Mouse (Mus musculus): Measurements from ENCODE around the gene Limch1. TPM values are rescaled to one million over a fixed set of nuclear protein-coding genes. Genes with fewer than 3 reads are reported as not detected.

Gene Limch1
- total RNA-seq, 2 experiments from 2014 or later = not detected

DNA sequence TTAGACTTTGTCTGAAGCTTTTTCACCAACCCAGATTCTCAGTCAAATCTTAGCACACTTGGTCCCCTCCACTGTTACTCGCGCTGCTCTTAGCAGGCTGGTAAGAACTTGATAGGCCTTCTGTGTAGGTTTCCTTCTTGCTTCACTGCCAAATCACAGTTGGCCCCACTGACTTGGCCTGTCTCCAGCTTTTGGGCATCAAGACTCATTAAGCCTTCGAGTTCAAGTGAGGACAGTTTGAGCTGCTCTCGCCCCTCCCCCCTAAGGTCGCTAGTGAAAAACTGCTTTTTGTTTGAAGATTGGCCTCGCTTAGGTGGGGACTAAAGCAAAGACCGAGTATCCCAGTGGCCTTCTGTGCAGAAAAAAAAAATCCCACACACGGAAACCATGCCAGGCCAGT, 120.4 kb downstream of the Limch1 start:
- no peak for ATAC-seq (replicated peaks; ENCODE audit: low FRiP score, poor library complexity, severe bottlenecking)

DNA sequence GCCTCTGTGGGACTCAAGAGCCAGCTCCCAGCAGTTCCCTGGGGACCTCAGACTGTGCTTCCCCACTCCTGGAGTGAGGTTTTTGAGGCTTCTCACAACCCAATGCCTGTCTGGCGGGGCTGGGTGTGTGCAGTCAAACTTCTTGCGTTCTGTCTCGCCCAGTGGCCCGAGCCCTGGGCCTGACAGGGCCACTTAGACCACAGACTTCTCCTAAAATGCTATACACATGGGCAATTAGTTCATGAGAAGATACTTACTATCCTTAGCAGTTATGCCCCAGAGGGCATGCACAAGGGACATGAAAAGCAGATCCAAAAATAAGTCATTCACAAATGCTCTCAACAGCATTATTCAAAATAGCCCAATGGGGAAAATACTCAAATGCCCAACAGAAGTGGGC, 123.9 kb downstream of the Limch1 start:
- no peak for ATAC-seq (replicated peaks; ENCODE audit: low FRiP score, poor library complexity, severe bottlenecking)

DNA sequence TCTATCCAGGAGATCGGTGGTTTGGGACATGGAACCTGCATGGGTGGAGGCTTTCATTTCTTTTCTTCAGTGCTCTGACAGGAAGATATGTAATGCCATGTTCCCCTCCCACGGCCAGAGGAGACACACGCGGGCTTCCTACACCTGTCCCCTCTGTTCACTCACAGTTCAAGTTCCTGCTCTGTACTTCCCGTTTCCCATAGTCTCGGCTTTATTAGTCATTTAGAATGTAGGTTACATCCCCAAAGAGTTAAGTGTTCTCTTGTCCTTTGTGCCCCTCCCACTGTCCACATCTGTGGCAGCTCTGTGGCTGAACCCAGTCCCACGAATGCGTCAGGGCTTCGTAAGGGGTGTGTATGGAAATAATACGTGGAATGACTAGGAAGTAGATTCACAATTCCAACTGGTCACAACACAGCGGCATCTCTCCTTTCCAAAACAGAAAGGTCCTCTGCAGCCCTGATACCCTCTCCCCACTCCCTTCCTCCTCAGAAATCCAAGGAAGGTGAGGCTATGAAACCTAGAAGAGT, 126.0 kb downstream of the Limch1 start:
- ATAC-seq (replicated peaks; ENCODE audit: low FRiP score, poor library complexity, severe bottlenecking) = no peak

DNA sequence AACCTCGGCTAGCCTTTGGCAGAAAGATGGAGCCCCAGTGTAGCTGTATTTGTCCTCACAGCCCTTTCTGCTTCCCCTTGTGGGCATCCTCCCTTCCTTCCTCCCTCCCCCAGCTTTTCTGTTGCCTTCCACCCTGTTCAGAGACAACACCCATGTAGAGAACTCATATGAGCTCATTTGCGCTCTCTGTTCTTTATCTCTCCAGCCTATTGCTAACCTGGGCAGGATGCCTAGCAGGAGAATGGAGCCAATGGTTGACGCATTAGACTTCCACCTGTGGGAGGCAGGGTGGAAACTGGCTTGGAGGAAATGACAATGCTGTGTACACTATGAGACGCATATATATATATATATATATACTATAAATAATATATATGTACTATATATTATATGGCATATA, 126.4 kb downstream of the Limch1 start:
- no peak for ATAC-seq (replicated peaks; ENCODE audit: low FRiP score, poor library complexity, severe bottlenecking)

DNA sequence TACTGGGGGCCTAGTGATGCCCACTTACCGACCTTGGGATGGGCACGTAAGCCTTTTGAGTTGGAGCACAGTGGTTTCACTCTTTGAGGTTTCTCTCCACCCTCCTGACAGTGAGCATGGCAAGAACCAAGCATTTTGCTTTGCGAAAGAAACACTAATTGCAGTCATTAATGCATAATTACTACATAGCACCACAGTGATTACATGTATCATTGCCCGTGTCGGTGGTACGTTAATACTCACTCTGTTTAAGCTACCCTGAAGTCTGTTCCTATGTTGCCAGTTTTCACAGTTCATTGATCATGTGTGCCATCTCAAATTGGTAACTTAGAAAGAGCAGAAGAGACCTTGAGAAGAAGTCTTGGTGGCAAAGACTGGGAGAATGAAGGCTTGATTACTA, 127.1 kb downstream of the Limch1 start:
- ATAC-seq (replicated peaks; ENCODE audit: low FRiP score, poor library complexity, severe bottlenecking) = no peak

DNA sequence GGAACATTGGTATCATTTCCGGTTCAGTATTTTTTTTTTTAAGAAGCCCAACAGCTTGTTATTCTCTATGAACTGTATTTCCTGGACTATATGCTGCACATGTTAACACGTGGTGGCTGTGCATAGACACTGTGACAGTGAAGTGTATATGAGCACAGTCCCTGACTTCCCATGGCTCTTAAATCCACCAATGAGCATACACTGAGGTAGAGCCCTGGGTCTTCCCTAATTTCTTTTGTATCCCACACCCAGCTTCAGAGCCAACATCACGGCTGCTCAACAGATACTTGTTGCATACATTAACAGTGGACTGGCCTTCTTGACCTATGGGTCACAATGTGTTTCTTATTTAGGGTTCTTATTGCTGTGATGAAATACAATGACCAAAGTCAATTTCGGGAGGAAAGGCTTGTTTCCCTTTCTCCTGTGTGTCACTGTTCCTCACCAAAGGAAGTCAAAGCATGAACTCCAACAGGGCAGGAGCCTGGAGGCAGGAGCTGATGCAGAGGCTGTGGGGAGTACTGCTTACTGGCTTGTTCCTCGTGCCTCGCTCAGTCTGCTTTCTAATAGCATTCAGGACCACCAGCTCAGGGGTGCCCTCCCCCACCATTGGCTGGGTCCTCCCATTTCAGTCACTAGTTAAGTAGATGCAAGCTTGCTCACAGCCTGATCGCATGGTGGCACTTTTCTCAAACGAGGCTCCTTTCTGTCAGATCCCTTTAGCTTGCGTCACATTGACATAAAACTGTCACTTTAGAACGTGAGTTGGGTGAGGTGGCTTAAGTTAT, 130.6 kb downstream of the Limch1 start:
- no peak for ATAC-seq (replicated peaks; ENCODE audit: low FRiP score, poor library complexity, severe bottlenecking)

DNA sequence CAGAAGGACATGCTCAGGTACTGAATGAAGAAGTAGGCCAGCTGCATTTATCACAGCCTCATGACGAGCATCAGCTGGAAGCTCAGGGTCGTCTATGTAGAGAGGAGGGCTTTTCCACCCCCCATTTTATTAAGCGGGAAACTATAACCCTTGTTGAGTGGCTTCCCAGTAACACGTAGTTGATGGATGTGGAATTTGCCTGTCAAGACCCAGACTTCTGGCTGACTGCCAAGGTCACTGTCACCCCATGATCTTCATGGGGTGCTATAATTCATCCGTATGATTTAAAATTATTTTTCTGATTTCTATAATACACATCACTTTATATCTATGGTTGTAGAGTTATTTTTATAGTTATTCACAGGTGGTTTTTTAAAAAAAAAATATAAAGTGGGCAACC, 131.4 kb downstream of the Limch1 start:
- no peak for ATAC-seq (replicated peaks; ENCODE audit: low FRiP score, poor library complexity, severe bottlenecking)

DNA sequence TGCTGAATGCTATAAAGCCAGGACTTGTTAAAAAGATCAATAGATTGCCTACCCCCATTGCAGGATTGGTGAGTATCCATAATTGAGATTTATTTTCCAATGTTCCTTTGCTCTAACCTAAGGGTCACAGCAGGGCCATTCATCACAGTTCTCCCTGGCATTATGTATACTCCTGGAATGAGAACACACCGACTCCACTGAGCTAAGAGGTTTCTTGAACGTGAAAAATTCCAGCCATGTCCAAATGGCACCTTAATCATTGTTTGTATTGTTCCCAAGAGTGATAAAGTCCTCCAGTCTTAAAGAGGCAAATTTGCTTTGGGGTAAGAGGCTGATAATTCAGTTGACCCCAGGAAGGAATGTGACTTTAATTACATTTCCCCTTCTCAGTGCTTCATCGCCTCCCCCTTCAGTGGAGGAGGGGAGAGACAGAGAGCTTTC, 136.3 kb downstream of the Limch1 start:
- ATAC-seq (replicated peaks; ENCODE audit: low FRiP score, poor library complexity, severe bottlenecking) = no peak

DNA sequence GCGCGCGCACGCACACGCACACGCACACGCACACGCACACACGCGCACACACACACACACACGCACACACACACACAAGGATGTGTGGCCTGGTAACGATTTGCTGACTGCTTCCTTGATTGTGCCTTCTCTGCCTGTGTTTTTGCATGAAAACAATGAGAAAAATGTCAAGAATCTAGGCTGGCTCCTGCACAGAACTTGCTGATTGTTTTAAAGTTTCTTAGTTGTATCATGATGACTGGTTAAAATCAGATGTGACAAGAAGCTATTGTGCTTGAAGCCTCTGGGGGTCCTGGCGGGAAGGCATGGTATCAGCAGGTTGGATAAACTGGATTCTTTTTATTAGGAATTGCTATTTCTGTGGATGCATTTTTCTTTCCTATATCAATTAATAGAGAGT, 137.1 kb downstream of the Limch1 start:
- no peak for ATAC-seq (replicated peaks; ENCODE audit: low FRiP score, poor library complexity, severe bottlenecking)

DNA sequence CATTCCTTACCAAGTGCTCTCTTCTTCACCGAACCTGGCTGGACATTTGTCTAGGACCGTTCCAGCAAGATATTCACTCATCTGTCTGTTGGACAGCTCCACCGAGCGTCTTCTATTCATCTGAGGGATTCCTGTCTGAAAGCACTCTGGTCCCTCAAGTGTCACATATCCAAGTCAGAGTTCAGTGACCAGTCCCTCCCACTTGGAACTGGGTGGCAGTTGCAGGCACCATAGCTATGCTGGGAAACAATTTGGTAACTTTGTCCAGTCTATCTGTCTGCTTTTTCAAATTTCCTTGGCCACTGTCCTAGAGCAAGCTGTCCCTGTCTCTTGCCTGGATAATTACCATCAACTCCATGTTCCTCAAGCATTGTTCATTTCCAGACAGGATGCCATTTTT, 138.9 kb downstream of the Limch1 start:
- ATAC-seq (replicated peaks; ENCODE audit: low FRiP score, poor library complexity, severe bottlenecking) = no peak

DNA sequence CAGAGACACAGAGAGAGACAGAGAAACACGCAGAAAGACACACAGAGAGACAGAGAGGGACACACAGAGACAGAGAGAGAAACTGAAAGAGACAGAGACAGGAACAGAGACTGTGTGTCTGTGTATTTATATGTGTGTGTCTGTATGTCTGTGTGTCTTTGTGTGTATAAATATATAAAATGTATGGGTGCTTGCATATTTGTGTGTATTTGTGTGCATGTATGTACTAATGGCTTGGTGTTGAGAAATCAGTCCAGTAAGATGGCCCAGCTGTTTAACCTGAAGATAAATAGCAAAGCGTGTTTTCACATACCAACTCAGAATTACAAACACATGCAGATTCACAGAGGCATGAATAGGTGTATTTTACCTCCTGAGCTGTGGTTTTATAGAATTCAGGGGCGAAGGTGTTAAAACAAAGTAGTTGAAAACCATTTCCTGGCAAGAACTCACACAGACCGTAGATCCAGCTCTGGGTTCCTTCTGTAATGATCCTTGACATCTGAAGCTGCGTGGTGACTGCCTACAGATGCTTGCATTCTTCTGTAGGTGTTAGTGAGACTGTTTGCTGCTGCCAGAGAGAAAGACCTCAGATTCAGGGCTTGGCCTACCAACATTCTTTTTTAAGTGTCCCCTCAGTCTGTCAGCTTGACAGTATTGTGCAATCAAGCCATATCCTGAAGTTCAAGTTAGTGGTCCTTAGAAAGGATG, 140.9 kb downstream of the Limch1 start:
- ATAC-seq (replicated peaks; ENCODE audit: low FRiP score, poor library complexity, severe bottlenecking) = no peak

DNA sequence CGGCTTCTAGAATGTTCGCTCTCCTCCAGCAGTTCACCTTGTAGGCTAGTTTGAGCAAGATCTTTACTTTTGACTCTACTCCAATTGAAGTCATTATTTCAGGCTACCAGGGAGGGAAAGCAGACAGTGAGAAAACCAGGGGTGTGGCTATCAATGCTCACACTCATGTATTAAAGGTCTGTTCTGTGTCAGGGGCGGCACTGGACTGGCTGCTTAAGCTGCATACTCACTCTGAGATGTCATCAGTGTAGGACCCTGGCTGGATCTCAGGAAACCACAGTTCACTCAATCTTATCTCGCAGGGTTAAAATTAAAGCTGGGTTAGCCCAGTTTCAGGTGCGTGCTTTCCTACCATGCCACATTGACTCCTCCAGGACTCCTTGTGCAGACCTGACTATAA, 142.4 kb downstream of the Limch1 start:
- ATAC-seq (replicated peaks; ENCODE audit: low FRiP score, poor library complexity, severe bottlenecking) = no peak

DNA sequence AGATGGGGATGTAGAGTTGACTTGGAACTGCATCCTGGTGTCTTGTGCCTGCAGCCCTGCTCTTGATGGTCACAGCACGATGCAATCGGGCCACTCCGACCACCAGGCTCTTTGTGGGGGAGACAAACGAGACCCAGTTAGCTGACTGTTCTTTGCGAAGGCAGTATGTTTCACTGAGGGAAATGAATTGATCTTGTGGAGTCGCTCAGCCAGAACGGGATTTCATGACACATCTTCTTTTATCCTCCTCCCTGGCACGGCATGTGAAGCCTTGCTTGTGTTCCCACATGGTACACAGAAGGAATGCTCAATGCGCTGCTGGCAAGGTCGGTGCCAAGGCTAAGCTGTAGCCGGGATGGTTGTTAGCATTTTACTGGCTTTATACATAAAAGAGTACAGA, 143.7 kb downstream of the Limch1 start:
- no peak for ATAC-seq (replicated peaks; ENCODE audit: low FRiP score, poor library complexity, severe bottlenecking)

DNA sequence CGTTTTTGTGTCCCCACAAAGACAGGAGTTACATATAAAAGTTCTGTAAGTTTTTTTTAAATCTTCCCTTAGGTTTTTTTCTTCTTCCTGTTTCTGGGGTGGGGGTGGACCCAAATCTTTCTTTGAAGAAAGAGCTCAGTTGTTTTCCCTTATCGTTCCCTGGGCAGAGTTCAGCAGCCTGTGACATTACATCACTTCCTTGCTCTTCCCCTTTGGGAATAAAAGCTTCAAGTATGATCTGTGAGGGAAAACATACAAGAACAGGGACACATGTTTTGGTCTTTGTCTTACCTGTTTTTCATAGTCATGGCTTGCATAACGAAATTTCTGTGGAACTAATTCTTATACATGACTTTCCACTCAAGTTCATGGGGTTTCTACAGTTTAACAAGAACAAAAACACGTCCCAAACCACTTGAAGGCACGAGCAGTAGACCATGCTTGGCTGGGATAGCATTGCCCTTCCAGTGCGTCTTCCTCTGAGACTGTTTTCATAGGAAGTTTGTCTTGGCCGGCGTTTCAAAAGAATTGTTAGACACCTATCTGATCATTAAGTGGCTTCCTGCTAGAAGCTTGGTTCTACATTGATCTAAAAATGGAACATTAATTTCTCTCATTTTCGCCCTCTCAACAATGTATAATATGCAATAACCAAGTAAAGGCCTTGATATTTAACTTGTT, 150.0 kb downstream of the Limch1 start:
- no peak for ATAC-seq (replicated peaks; ENCODE audit: low FRiP score, poor library complexity, severe bottlenecking)

DNA sequence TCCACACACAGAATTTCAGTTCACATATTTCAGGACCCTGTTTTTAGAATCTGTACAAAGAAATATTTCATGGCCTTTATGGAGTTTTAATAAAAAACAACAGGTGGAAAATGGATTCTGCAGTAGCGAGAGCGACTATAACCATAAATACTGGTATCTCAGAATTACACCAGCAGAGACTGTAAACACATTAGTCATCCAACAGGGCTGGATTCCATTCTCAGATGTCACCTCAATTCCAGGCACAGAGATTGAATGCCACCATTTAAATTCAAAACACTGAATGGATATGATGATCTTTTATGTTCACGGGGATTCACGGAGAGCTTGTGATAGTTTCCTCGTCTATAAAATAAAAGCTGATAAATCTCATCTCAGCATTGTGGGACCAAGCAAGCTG, 152.0 kb downstream of the Limch1 start:
- no peak for ATAC-seq (replicated peaks; ENCODE audit: low FRiP score, poor library complexity, severe bottlenecking)

DNA sequence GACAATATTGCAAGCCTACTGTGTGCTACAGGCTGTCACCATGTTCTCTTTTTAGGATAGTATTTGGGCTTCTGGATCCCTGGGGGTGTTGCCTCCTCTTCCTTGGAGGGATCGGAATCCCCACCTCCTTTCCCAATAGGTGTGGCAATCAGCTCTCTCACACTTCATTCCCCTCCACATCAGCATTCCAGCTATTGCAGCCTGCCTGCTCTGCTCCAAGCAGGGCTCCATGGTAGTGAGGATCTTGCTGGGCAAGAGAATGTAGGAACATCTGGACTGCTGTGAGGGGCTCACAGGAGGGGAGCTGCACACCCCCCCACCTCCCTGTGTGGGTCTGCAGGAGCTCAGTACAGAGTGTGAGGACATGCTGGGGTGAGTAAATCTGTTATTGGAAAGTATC, 152.6 kb downstream of the Limch1 start:
- ATAC-seq (replicated peaks; ENCODE audit: low FRiP score, poor library complexity, severe bottlenecking) = no peak

DNA sequence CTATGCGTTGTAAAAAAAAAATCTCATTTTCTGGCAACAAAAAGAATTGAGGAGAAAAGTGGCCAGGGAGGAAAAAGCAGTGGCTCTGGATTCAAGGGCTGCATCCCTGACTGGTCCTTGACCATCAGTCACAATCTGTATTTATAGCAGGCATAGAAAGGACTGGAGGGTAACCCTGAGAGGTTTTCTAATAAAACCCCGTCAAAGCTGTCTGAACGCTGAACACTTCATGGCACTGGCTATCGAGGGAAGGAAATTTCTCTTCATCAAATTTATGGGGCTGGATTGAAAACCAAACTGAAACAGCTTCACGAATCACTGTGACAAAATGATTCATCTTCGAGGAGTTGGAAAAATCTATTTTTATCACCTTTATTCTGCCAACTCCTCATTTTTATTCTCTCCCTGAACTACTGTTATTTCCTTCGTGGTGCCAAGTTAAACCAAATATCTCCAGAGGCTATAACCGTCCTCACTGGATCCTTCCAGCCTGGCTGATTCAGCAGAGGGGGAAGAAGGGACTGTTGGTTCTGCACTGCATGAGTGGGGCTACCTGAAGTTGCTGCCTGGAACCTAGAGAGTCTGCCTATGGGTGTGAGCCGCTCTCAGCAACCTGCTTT, 153.3 kb downstream of the Limch1 start:
- ATAC-seq (replicated peaks; ENCODE audit: low FRiP score, poor library complexity, severe bottlenecking) = no peak

DNA sequence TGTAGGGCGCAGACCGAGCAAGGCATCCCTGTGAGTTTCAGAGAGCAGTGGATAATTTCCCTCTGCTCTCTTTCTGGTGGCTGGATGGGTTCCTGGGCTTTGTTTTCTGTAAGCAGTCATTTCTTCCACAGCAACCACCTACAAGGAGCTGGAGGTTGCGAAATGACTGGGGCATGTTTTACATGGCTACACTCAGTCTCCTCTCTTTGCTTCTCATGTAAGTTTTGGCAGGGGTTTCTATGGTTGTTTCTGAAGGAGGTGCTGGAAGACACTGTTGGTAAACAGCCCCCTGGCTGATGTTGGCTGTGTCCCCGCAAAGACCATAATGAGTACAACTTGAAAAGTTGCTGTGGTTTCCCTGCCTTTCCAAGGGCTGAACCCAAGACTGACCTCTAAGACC, 155.5 kb downstream of the Limch1 start:
- no peak for ATAC-seq (replicated peaks; ENCODE audit: low FRiP score, poor library complexity, severe bottlenecking)

DNA sequence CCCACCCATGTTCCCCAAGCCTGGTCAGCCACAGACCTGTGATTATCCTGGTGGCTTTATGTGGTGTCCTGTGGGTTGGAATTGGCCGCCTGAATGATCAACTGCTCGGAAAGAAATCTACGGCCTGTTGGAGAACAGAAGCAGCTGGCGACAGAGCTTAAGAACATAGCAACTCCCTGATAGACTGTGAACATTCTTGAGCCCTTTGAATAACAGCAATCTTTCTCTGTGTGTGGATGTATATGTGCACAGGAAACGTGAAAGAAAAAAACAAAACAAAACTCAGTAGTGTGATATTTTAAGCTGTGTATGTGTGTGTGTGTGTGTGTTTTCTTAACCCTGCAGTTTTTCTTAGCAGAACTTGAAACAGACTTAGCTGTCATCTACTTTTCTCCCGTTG, 159.2 kb downstream of the Limch1 start:
- ATAC-seq (replicated peaks; ENCODE audit: low FRiP score, poor library complexity, severe bottlenecking) = no peak

DNA sequence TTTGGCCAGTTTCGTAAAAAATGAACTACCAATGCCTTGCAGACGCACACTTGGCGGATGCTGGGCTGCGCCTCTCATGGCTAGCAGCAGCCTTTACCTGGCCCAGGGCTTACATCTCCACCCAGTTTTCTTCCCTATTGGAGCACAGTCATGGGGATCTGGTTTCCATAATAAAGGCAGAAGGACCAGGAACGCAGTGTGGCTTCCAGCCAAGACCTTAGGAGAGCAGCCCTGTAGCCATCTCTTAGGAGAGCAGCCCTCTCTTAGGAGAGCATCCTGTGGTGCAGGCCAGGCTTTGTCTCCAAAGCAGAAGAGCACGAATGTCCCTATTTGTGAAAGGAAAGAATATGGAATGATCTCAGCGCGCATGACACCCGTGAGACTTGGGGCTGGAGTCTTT, 163.3 kb downstream of the Limch1 start:
- ATAC-seq (replicated peaks; ENCODE audit: low FRiP score, poor library complexity, severe bottlenecking) = no peak

Data from erythroid progenitor cell, adult 5-6 weeks (primary cell).